Mouse (Mus musculus) kidney, adult 2 months (tissue): ENCODE data around the gene Prrx1.

Source experiments
- CTCF ChIP-seq: fragments of 200-500 bp; conservative IDR thresholded peaks from 2 replicates; pipeline ENCODE4 v1.5.1; 2011; ENCODE audit warnings: low read depth, mild to moderate bottlenecking, control low read depth, low read length, moderate library complexity, mixed read lengths; ENCODE audit not compliant: insufficient read depth, insufficient read length
- POLR2A ChIP-seq: fragments of 200-500 bp; IDR thresholded peaks from one replicate; pipeline ENCODE4 v1.6.1; 2011; ENCODE audit warnings: low read depth, low read length, control low read depth

- no peak for TF ChIP-seq CTCF
- TF ChIP-seq POLR2A, result no peak
Observed at GRCm38 (mm10) chr1:163238950-163239349, 74.6 kb downstream of the Prrx1 start.
